Comparison of ENCODE assay signal across 11 mouse cellular contexts in genomic region chr8:120847735-120848134, GRCm38 (mm10).
DNase-seq lines count a peak whose midpoint lies in the region; ATAC-seq and TF ChIP-seq lines count a peak whose summit lies in the region.
"Had no signal": no experiment of that assay in that cellular context is flagged by ENCODE, and none has a peak within 500 bp of the region (broad histone marks: within the 10 kb centered on the region; RNA-seq: fewer than 3 reads in every experiment).

No protein-coding gene starts in this region.

- DNase-seq in heart, embryonic 10.5 days (ENCODE audit: low spot score) = no peak
- no peak for DNase-seq in heart, postnatal 10 days
- DNase-seq in stomach, postnatal 0 days (ENCODE audit: low spot score) = no peak
- peak; percentile 61 for DNase-seq in yolk sac, embryonic 10.5 days (ENCODE audit: low spot score)
- no peak for DNase-seq in layer of hippocampus, postnatal 25 days (ENCODE audit: extremely low spot score in 1 of 2, low spot score in 1 of 2)
- DNase-seq in left cerebral cortex, postnatal 14 days (ENCODE audit: low spot score in 2 of 2) = no peak
- DNase-seq: retina, postnatal 1 day had no signal

- no peak for TF ChIP-seq CTCF in stomach, postnatal 0 days (IDR thresholded peaks at IDR 0.05; ENCODE audit: low read depth)

- no peak overlapping the region for H3K9ac ChIP-seq in stomach, embryonic 14.5 days (replicated peaks; ENCODE audit: low read depth, low read length)
- no peak overlapping the region for H3K9ac ChIP-seq in stomach, postnatal 0 days (ENCODE audit: low read length)
- no peak overlapping the region for H3K9ac ChIP-seq in limb, embryonic 13.5 days
- H3K9ac ChIP-seq: forebrain, postnatal 0 days; liver, embryonic 15.5 days had no signal

- intact Hi-C loops in heart, postnatal 10 days (cut with DNase I) = no loop called here
- intact Hi-C loops in left cerebral cortex, postnatal 14 days (cut with DNase I) = no loop called here

- TF ChIP-seq EP300 in stomach, postnatal 0 days (optimal IDR thresholded peaks at IDR 0.05) = no peak

- H3K4me1 ChIP-seq in heart, embryonic 10.5 days = peaks cover 21% of the 10 kb centered on the region
- H3K4me1 ChIP-seq in stomach, embryonic 14.5 days (ENCODE audit: control insufficient read depth, insufficient read depth, low read length) = peaks cover 28% of the 10 kb centered on the region
- no peaks in the 10 kb centered on the region for H3K4me1 ChIP-seq in stomach, postnatal 0 days (replicated peaks; ENCODE audit: control insufficient read depth, insufficient read depth)
- H3K4me1 ChIP-seq in limb, embryonic 13.5 days = peaks cover 20% of the 10 kb centered on the region
- H3K4me1 ChIP-seq: liver, embryonic 15.5 days had no signal

- H3K9me3 ChIP-seq in heart, embryonic 10.5 days = no peaks in the 10 kb centered on the region
- H3K9me3 ChIP-seq in stomach, embryonic 14.5 days (ENCODE audit: control insufficient read depth, low read depth, low read length) = no peaks in the 10 kb centered on the region
- no peaks in the 10 kb centered on the region for H3K9me3 ChIP-seq in stomach, postnatal 0 days (ENCODE audit: control insufficient read depth, low read length)
- no peaks in the 10 kb centered on the region for H3K9me3 ChIP-seq in limb, embryonic 13.5 days
- H3K9me3 ChIP-seq: liver, embryonic 15.5 days had no signal

- H3K27ac ChIP-seq in heart, embryonic 10.5 days = peak overlapping the region; percentile 0; the same call in 1 of the 2 replicates
- peak overlapping the region; percentile 23; the same call in 1 of the 2 replicates for H3K27ac ChIP-seq in stomach, embryonic 14.5 days (ENCODE audit: low read length)
- H3K27ac ChIP-seq in stomach, postnatal 0 days (replicated peaks) = no peak overlapping the region
- no peak overlapping the region for H3K27ac ChIP-seq in limb, embryonic 13.5 days
- H3K27ac ChIP-seq: liver, embryonic 15.5 days had no signal

- no peak overlapping the region for H3K4me3 ChIP-seq in heart, embryonic 10.5 days
- H3K4me3 ChIP-seq in stomach, embryonic 14.5 days (ENCODE audit: low read depth, low read length) = no peak overlapping the region
- H3K4me3 ChIP-seq in stomach, postnatal 0 days (ENCODE audit: low read depth, low read length) = no peak overlapping the region
- H3K4me3 ChIP-seq in limb, embryonic 13.5 days = no peak overlapping the region
- H3K4me3 ChIP-seq: liver, embryonic 15.5 days had no signal

- no peak for ATAC-seq in stomach, embryonic 14.5 days (ENCODE audit: insufficient number of reproducible peaks, insufficient read depth, low FRiP score, low read depth)
- no peak for ATAC-seq in stomach, postnatal 0 days (ENCODE audit: low FRiP score, low TSS enrichment)
- no peak for ATAC-seq in limb, embryonic 13.5 days (ENCODE audit: low FRiP score, low read depth)

- H3K4me2 ChIP-seq in stomach, embryonic 14.5 days (replicated peaks; ENCODE audit: low read depth, low read length) = no peak overlapping the region
- H3K4me2 ChIP-seq in stomach, postnatal 0 days (replicated peaks; ENCODE audit: low read depth) = no peak overlapping the region
- peak overlapping the region; percentile 38 for H3K4me2 ChIP-seq in limb, embryonic 13.5 days (replicated peaks)
- H3K4me2 ChIP-seq: liver, embryonic 15.5 days had no signal

- peaks cover 73% of the 10 kb centered on the region for H3K27me3 ChIP-seq in heart, embryonic 10.5 days (ENCODE audit: insufficient read depth, poor library complexity, severe bottlenecking)
- H3K27me3 ChIP-seq in stomach, embryonic 14.5 days (ENCODE audit: control insufficient read depth, insufficient read depth, low read length) = no peaks in the 10 kb centered on the region
- no peaks in the 10 kb centered on the region for H3K27me3 ChIP-seq in stomach, postnatal 0 days (ENCODE audit: control insufficient read depth, insufficient read depth, low read length)
- H3K27me3 ChIP-seq in limb, embryonic 13.5 days = peaks cover 33% of the 10 kb centered on the region

- H3K36me3 ChIP-seq in heart, embryonic 10.5 days = no peaks in the 10 kb centered on the region
- H3K36me3 ChIP-seq in stomach, embryonic 14.5 days (ENCODE audit: control insufficient read depth, insufficient read depth, low read length) = no peaks in the 10 kb centered on the region
- no peaks in the 10 kb centered on the region for H3K36me3 ChIP-seq in stomach, postnatal 0 days (ENCODE audit: control insufficient read depth, insufficient read depth, low read length)
- H3K36me3 ChIP-seq in limb, embryonic 13.5 days = no peaks in the 10 kb centered on the region
- H3K36me3 ChIP-seq: liver, embryonic 15.5 days had no signal

- 17% methylated on average over 14 of the region's 14 CpGs for WGBS in heart, embryonic 10.5 days
- 6% methylated on average over 13 of the region's 14 CpGs for WGBS in stomach, embryonic 14.5 days
- 7% methylated on average over 13 of the region's 14 CpGs for WGBS in stomach, postnatal 0 days
- WGBS in limb, embryonic 13.5 days = 5% methylated on average over 13 of the region's 14 CpGs

Comparison
In these comparisons a context has a peak if more than half of its experiments do, and no peak if none do; other contexts are left out.
1. H3K27ac ChIP-seq: peak in heart, embryonic 10.5 days (single experiment) and stomach, embryonic 14.5 days (single experiment); none in stomach, postnatal 0 days (single experiment) and limb, embryonic 13.5 days (single experiment).